Mouse (Mus musculus) adrenal gland, adult 18-20 months (tissue): ENCODE measurements around the gene Ahnak2. TPM values are rescaled to one million over a fixed set of nuclear protein-coding genes. Genes with fewer than 3 reads are reported as not detected.
"Not testable (repeated sequence)": the region's sequence is repeated elsewhere in the genome, so short reads cannot be mapped to it uniquely, and the experiment has no call there.

Experiments used
- DNase-seq, 2 experiments: peaks; one replicate each; pipeline ENCODE4 v3.0.0; 2021 to 2022; ENCODE audit warnings: low spot score in 2 of 2
- long read RNA-seq, 2 experiments: library from polyadenylated mRNA; stranded (forward); transcript quantifications; one replicate each; pipeline ENCODE4 v2.0.0; 2021
- total RNA-seq, 2 experiments: library from RNA; stranded (reverse); gene quantifications; 1 replicate in 1 of 2; 2 replicates in 1 of 2; pipeline ENCODE4 v1.2.3; 2021

Ahnak2 gene
- total RNA-seq, result 1 to 10 TPM; 4.2 to 9.4 TPM
- long read RNA-seq, experiment 1, partial matches to known transcripts, result 0 of 1 reads
- long read RNA-seq, experiment 1, other reads (novel, unspliced or antisense), result 0 of 1 reads
- long read RNA-seq, experiment 2, result 0 reads

- DNase-seq, result no peak
Observed at GRCm38 (mm10) chr12:112801864-112802846, at the start of gene Ahnak2. Gene Ahnak2, minus strand, starts transcription at chr12:112802657.

- no peak for DNase-seq
Observed at GRCm38 (mm10) chr12:112851116-112851515, 48.7 kb upstream of the Ahnak2 start.

GRCm38 (mm10) chr12:112850344-112850743 lies 47.9 kb upstream of the Ahnak2 start:
- DNase-seq, result no peak

- no peak for DNase-seq
Observed at GRCm38 (mm10) chr12:112849235-112850022, 47.0 kb upstream of the Ahnak2 start.

GRCm38 (mm10) chr12:112847880-112848279 lies 45.4 kb upstream of the Ahnak2 start:
- no peak for DNase-seq

- DNase-seq, result peak; percentile 89 to 92
Observed at GRCm38 (mm10) chr12:112843803-112844202, 41.3 kb upstream of the Ahnak2 start.

- DNase-seq, result not testable (repeated sequence)
Observed at GRCm38 (mm10) chr12:112842128-112842527, 39.7 kb upstream of the Ahnak2 start.

- not testable (repeated sequence) for DNase-seq
Observed at GRCm38 (mm10) chr12:112841338-112841892, 39.0 kb upstream of the Ahnak2 start.

- DNase-seq, result no peak
Observed at GRCm38 (mm10) chr12:112840209-112841086, 38.0 kb upstream of the Ahnak2 start.

- no peak for DNase-seq
Observed at GRCm38 (mm10) chr12:112835046-112835445, 32.6 kb upstream of the Ahnak2 start.

GRCm38 (mm10) chr12:112833527-112833926 lies 31.1 kb upstream of the Ahnak2 start:
- no peak for DNase-seq

- DNase-seq, result no peak
Observed at GRCm38 (mm10) chr12:112832411-112832810, 30.0 kb upstream of the Ahnak2 start.

- no peak for DNase-seq
Observed at GRCm38 (mm10) chr12:112830570-112830969, 28.1 kb upstream of the Ahnak2 start.

- no peak for DNase-seq
Observed at GRCm38 (mm10) chr12:112830141-112830540, 27.7 kb upstream of the Ahnak2 start.

- peak; percentile 99 for DNase-seq
Observed at GRCm38 (mm10) chr12:112829244-112829864, 26.9 kb upstream of the Ahnak2 start, which contains the start of gene Cdca4. Gene Cdca4, minus strand, starts transcription at chr12:112829423.

- DNase-seq, result peak; percentile 69 to 73
Observed at GRCm38 (mm10) chr12:112828501-112829243, 26.2 kb upstream of the Ahnak2 start.

- DNase-seq, result no peak
Observed at GRCm38 (mm10) chr12:112825901-112826300, 23.4 kb upstream of the Ahnak2 start.

GRCm38 (mm10) chr12:112823221-112823620 lies 20.8 kb upstream of the Ahnak2 start:
- DNase-seq, result no peak

GRCm38 (mm10) chr12:112822676-112823075 lies 20.2 kb upstream of the Ahnak2 start:
- no peak for DNase-seq
